Mouse (Mus musculus) neural tube, embryonic 13.5 days (tissue): ENCODE data around the gene Slc44a1. TPM values are rescaled to one million over a fixed set of nuclear protein-coding genes. Genes with fewer than 3 reads are reported as not detected.

Source experiments
- ATAC-seq: fragments of 200-750 bp; cut with Nextera tagmentation; 2 replicates; pipeline ENCODE4 v1.8.0; 2017; ENCODE audit warnings: low read depth, mild to moderate bottlenecking, moderate TSS enrichment, moderate library complexity
- H3K27ac ChIP-seq: fragments of 300-500 bp; sonication (generic); replicated peaks from 2 replicates; pipeline ENCODE4 v1.5.1; 2015; ENCODE audit warnings: moderate library complexity, mild to moderate bottlenecking, inconsistent platforms
- H3K27me3 ChIP-seq: fragments of 300-500 bp; sonication (generic); 2 replicates; pipeline ENCODE4 v1.6.1; 2015; ENCODE audit warnings: mild to moderate bottlenecking, inconsistent platforms
- H3K36me3 ChIP-seq: fragments of 300-500 bp; sonication (generic); 2 replicates; pipeline ENCODE4 v1.6.1; 2015; ENCODE audit warnings: mild to moderate bottlenecking, inconsistent platforms
- H3K4me1 ChIP-seq: fragments of 300-500 bp; sonication (generic); replicated peaks from 2 replicates; pipeline ENCODE4 v1.6.1; 2015; ENCODE audit warnings: inconsistent platforms
- H3K4me2 ChIP-seq: fragments of 300-500 bp; sonication (generic); 2 replicates; pipeline ENCODE4 v1.6.1; 2015; ENCODE audit warnings: inconsistent platforms, mild to moderate bottlenecking, moderate library complexity
- H3K4me3 ChIP-seq: fragments of 300-500 bp; sonication (generic); 2 replicates; pipeline ENCODE4 v1.5.1; 2015; ENCODE audit warnings: mild to moderate bottlenecking, inconsistent platforms
- H3K9ac ChIP-seq: fragments of 300-500 bp; sonication (generic); 2 replicates; pipeline ENCODE4 v1.6.1; 2015; ENCODE audit warnings: moderate library complexity, mild to moderate bottlenecking, inconsistent platforms
- H3K9me3 ChIP-seq: fragments of 300-500 bp; sonication (generic); 2 replicates; pipeline ENCODE4 v1.6.1; 2016; ENCODE audit warnings: inconsistent platforms
- WGBS: fragments of 180-500 bp; shearing (Covaris S2); methylation state at CpG from one replicate; pipeline ENCODE4 v1.1.7; 2015; 5-methylcytosine and 5-hydroxymethylcytosine counted together
- polyA plus RNA-seq: library from polyadenylated mRNA; unstranded; fragments of >200 nt; fragmentation: Nextera tagmentation; extraction: Ambion mirVana; gene quantifications from 2 replicates; pipeline ENCODE4 v1.2.1, GENCODE M21; 2015

Slc44a1 gene
- polyA plus RNA-seq, 1 experiment from 2014 or later, result 11.9 TPM

- Histone ChIP-seq H3K4me2 (no peak overlapping the region), H3K27ac (no peak overlapping the region), H3K9me3 (no peaks in the 10 kb centered on the region), H3K27me3 (no peaks in the 10 kb centered on the region; the same call in 1 of the 2 replicates), H3K9ac (no peak overlapping the region), H3K4me3 (no peak overlapping the region), H3K36me3 (no peaks in the 10 kb centered on the region), H3K4me1 (0 out of 2 replicates have a peak, but pooled peaks cover 8% of the 10 kb centered on the region)
- WGBS, result 53% methylated on average over 15 of the region's 15 CpGs
- ATAC-seq, result no peak
These were observed 156.1 kb downstream of the Slc44a1 start for GRCm38 (mm10) chr4:53596063-53596895.

DNA sequence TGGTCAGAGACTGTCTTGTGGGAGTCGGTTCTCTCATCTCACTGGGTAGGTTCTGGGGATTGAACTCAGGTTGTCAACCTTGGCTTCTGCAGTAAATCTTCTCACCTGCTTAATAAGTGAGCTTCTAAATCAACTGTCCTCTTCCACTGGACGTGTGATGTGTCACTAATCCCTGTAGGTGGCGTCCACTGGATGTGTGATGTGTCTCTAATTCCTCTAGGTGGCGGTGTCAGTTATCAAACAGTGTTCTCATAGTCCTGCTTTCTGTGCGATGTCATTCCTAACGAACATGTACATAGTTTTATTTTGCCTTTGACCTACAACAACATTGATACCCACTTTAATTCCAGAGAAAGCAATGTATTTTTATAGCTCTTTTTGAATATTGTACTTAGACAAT lies 160.2 kb downstream of the Slc44a1 start:
- Histone ChIP-seq H3K4me2 (no peak overlapping the region), H3K4me1 (no peaks in the 10 kb centered on the region), H3K9me3 (no peaks in the 10 kb centered on the region), H3K27me3 (no peaks in the 10 kb centered on the region), H3K4me3 (no peak overlapping the region), H3K27ac (no peak overlapping the region), H3K36me3 (no peaks in the 10 kb centered on the region), H3K9ac (no peak overlapping the region)
- no peak for ATAC-seq
- 57% methylated on average over 6 of the region's 6 CpGs for WGBS

- no peak overlapping the region for H3K4me2 ChIP-seq
- ATAC-seq, result no peak
- H3K4me3 ChIP-seq, result no peak overlapping the region
- H3K27ac ChIP-seq, result no peak overlapping the region
- no peak overlapping the region for H3K9ac ChIP-seq
- H3K36me3 ChIP-seq, result no peaks in the 10 kb centered on the region
- no peaks in the 10 kb centered on the region for H3K4me1 ChIP-seq
- no peaks in the 10 kb centered on the region for H3K9me3 ChIP-seq
- no peaks in the 10 kb centered on the region for H3K27me3 ChIP-seq
- 89% methylated on average over 5 of the region's 5 CpGs for WGBS
These were observed 174.5 kb downstream of the Slc44a1 start for GRCm38 (mm10) chr4:53614576-53615225.

DNA sequence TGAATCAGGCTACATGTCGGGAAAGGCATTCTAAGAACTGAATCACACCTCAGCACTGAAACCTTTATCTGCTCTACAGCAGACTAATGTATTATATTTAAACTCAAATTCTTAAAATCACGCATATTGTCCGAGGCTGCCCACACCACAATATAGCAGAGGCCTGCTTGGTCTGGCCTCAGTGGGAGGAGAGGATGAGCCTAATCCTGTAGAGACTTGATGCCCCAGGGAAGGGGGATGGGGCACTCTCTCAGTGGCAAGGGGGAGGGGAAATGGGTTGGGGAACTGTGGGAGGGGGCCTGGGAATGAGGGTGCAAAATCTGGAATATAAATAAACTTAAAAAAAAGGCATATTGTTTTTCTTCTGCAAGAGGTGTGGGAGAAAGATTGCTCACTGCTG lies 177.8 kb downstream of the Slc44a1 start:
- no peak overlapping the region for H3K9ac ChIP-seq
- peaks cover 3% of the 10 kb centered on the region; the same call in 1 of the 2 replicates for H3K27me3 ChIP-seq
- no peak for ATAC-seq
- H3K4me2 ChIP-seq, result no peak overlapping the region
- no peak overlapping the region for H3K27ac ChIP-seq
- no peaks in the 10 kb centered on the region for H3K9me3 ChIP-seq
- WGBS, result 51% methylated on average over 3 of the region's 3 CpGs
- no peaks in the 10 kb centered on the region for H3K36me3 ChIP-seq
- H3K4me1 ChIP-seq, result no peaks in the 10 kb centered on the region
- no peak overlapping the region for H3K4me3 ChIP-seq

GRCm38 (mm10) chr4:53620104-53620503 lies 179.9 kb downstream of the Slc44a1 start:
- H3K4me1 ChIP-seq, result peaks cover 7% of the 10 kb centered on the region
- 87% methylated on average over 6 of the region's 6 CpGs for WGBS
- H3K36me3 ChIP-seq, result no peaks in the 10 kb centered on the region
- H3K4me2 ChIP-seq, result no peak overlapping the region
- ATAC-seq, result no peak
- peaks cover 3% of the 10 kb centered on the region; the same call in 1 of the 2 replicates for H3K27me3 ChIP-seq
- no peak overlapping the region for H3K27ac ChIP-seq
- no peak overlapping the region for H3K9ac ChIP-seq
- H3K9me3 ChIP-seq, result no peaks in the 10 kb centered on the region
- H3K4me3 ChIP-seq, result no peak overlapping the region

DNA sequence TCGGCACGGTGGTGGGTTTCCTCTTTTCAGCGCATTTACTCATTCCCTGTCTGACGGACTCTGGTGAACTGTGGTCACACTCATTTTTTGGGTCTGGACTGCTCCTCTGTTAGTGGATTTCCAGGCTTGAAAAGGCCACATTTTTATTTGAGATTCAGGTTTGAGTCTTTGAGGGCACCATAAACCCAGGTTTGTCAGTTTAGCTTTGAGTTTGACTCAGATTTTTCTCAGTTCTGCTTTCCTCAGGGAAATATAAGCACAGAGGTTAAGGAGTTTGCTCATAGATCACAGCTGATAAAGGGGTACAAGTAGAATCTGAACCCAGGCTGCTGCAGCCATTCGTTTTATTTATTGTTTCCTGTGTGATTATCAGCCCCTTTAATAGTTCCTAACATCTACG lies 180.9 kb downstream of the Slc44a1 start:
- Histone ChIP-seq H3K27ac (no peak overlapping the region), H3K9ac (no peak overlapping the region), H3K9me3 (no peaks in the 10 kb centered on the region), H3K36me3 (no peaks in the 10 kb centered on the region), H3K4me3 (no peak overlapping the region), H3K27me3 (peaks cover 3% of the 10 kb centered on the region; the same call in 1 of the 2 replicates), H3K4me1 (peaks cover 14% of the 10 kb centered on the region), H3K4me2 (no peak overlapping the region)
- no peak for ATAC-seq
- WGBS, result 64% methylated on average over 6 of the region's 6 CpGs

DNA sequence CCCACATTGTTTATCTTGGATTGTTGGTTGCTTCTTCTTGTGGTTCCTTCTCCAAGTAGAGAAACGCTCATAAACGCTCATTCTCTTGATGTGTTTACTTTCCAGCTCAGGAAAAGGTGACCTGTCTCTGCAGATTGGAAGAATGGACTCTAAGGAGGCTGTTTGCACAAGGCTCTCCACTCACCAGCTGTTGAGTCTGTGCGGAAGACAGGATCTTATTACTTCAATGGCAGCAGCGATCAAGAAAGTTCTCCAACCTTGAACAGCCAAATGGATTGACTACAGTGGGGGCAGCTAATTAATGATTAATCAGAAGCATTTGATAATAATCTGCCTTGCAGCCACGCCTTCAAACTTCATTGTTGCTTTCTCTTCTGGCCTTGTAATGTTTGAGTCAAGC lies 181.3 kb downstream of the Slc44a1 start:
- Histone ChIP-seq H3K4me1 (peaks cover 14% of the 10 kb centered on the region), H3K27ac (no peak overlapping the region), H3K9ac (no peak overlapping the region), H3K4me2 (no peak overlapping the region), H3K9me3 (no peaks in the 10 kb centered on the region), H3K4me3 (no peak overlapping the region), H3K36me3 (no peaks in the 10 kb centered on the region), H3K27me3 (peaks cover 7% of the 10 kb centered on the region; the same call in 1 of the 2 replicates)
- ATAC-seq, result no peak
- 78% methylated on average over 5 of the region's 5 CpGs for WGBS

DNA sequence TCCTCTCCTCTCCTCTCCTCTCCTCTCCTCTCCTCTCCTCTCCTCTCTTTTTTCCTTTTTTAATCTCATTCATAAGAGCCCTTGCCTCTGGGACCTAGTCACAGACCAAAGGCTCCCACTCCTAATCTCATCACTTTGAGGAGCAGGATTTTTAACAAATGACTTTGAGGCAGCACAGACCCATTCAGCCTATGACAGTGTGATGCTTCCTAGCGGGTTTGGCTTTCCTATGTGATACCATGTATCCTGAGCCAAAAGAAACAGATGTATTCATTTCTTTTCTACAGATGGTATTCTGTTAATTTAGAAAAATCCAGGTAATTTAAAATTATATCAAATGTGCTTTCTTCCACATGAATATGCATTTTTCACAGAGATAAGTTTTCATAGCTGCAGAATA lies 183.5 kb downstream of the Slc44a1 start:
- H3K4me2 ChIP-seq, result no peak overlapping the region
- H3K4me1 ChIP-seq, result peaks cover 14% of the 10 kb centered on the region
- ATAC-seq, result no peak
- H3K36me3 ChIP-seq, result no peaks in the 10 kb centered on the region
- no peaks in the 10 kb centered on the region for H3K9me3 ChIP-seq
- H3K9ac ChIP-seq, result no peak overlapping the region
- no peak overlapping the region for H3K27ac ChIP-seq
- H3K27me3 ChIP-seq, result peaks cover 20% of the 10 kb centered on the region
- 91% methylated on average over 1 of the region's 1 CpGs for WGBS
- no peak overlapping the region for H3K4me3 ChIP-seq

DNA sequence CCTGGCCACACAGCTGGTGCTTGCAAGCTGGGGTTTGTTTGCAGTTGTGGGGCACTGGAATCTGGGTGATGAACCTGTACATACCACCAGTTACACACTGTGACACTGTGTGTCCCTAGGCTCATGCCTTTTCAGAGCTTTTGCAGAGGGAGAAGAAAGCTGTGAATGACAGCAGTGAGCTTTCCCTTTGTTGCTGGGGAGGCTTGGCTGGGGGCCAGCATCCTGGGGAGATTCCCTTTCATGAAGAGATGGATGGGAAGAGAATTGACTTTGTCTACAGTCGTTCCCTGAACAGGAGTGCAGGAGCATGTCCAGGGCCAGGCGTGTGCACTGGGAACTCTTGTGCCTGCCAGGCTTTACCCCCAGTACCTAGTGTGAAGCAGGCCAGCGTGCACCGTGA lies 184.6 kb downstream of the Slc44a1 start:
- H3K27ac ChIP-seq, result no peak overlapping the region; the same call in 1 of the 2 replicates

DNA sequence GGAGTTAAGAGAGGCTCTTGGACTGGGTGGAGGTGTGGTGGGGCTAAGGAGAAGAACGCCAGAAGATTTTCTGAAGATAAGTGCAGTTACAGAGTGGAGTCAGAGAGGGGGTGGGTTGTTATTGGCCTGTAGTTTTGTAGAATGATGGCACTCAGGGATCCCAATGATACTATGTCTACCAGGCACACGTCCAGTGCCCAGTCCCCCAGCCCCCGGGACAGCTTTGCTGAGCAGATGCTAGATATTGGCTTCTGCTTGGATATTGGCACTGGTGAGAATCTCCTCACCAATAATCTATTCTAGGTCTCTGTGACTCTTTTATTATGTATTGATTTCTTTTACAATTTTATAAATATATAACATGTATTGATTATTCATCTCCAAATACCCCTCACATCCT lies 185.1 kb downstream of the Slc44a1 start:
- Histone ChIP-seq H3K9ac (no peak overlapping the region), H3K27me3 (peaks cover 20% of the 10 kb centered on the region), H3K36me3 (no peaks in the 10 kb centered on the region), H3K4me2 (no peak overlapping the region), H3K27ac (no peak overlapping the region), H3K9me3 (no peaks in the 10 kb centered on the region), H3K4me3 (no peak overlapping the region), H3K4me1 (peaks cover 16% of the 10 kb centered on the region)
- ATAC-seq, result peak; percentile 5; the same call in 1 of the 2 replicates
- WGBS, result 71% methylated on average over 3 of the region's 3 CpGs

More for the DNA sequence above, 184.6 kb downstream of the Slc44a1 start:
- no peaks in the 10 kb centered on the region for H3K36me3 ChIP-seq
- 12% methylated on average over 4 of the region's 4 CpGs for WGBS
- H3K27me3 ChIP-seq, result peaks cover 20% of the 10 kb centered on the region
- H3K4me1 ChIP-seq, result peaks cover 14% of the 10 kb centered on the region
- H3K9me3 ChIP-seq, result no peaks in the 10 kb centered on the region
- no peak overlapping the region for H3K4me2 ChIP-seq
- no peak overlapping the region for H3K9ac ChIP-seq
- peak; percentile 74 for ATAC-seq
- H3K4me3 ChIP-seq, result no peak overlapping the region

GRCm38 (mm10) chr4:53628924-53629323 lies 188.7 kb downstream of the Slc44a1 start:
- 55% methylated on average over 4 of the region's 4 CpGs for WGBS

DNA sequence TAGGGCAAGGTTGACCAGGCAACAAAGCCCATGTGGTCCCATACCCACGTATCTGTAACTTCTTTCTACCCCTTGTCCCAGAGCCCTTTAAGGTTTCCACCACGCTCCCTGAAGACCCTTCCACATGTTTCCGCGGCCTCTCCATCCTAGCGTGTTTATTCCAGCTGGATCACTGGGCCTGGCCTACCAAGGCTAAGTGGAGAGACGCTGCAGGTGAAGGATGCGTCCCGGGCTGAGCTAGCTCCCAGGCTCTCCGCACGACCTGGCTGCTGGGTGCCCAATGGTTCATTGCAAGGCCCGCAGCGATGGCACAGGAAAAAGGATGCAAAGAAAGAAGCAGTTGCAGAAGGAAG lies 190.7 kb downstream of the Slc44a1 start:
- peaks cover 45% of the 10 kb centered on the region for H3K4me1 ChIP-seq
- peak overlapping the region; percentile 70 for H3K4me2 ChIP-seq
- H3K9ac ChIP-seq, result peak overlapping the region; percentile 91
- peak overlapping the region; percentile 82 for H3K4me3 ChIP-seq
- no peaks in the 10 kb centered on the region for H3K9me3 ChIP-seq
- peak overlapping the region; percentile 94 for H3K27ac ChIP-seq
- WGBS, result 5% methylated on average over 12 of the region's 12 CpGs
- peak; percentile 76 for ATAC-seq
- H3K36me3 ChIP-seq, result no peaks in the 10 kb centered on the region
- H3K27me3 ChIP-seq, result peaks cover 17% of the 10 kb centered on the region

More at GRCm38 (mm10) chr4:53628924-53629323, 188.7 kb downstream of the Slc44a1 start:
- no peak for ATAC-seq
- no peaks in the 10 kb centered on the region for H3K9me3 ChIP-seq
- no peak overlapping the region for H3K4me2 ChIP-seq
- H3K36me3 ChIP-seq, result no peaks in the 10 kb centered on the region
- no peak overlapping the region for H3K27ac ChIP-seq
- H3K27me3 ChIP-seq, result peaks cover 17% of the 10 kb centered on the region
- H3K4me1 ChIP-seq, result peaks cover 42% of the 10 kb centered on the region
- no peak overlapping the region for H3K9ac ChIP-seq
- H3K4me3 ChIP-seq, result no peak overlapping the region
